Mouse (Mus musculus): Measurements from ENCODE around the gene Slc25a29. TPM values are rescaled to one million over a fixed set of nuclear protein-coding genes. Genes with fewer than 3 reads are reported as not detected.

Slc25a29 gene
- polyA plus RNA-seq, 1 experiment from 2014 or later: 11.9 TPM

- DNase-seq (ENCODE audit: low spot score): no peak
- Histone ChIP-seq H3K4me3 (ENCODE audit: low read depth, low read length) (no peak overlapping the region), H3K9me3 (replicated peaks; ENCODE audit: control insufficient read depth, low read length) (no peaks in the 10 kb centered on the region), H3K27ac (replicated peaks; ENCODE audit: low read depth, low read length) (no peak overlapping the region), H3K27me3 (ENCODE audit: control insufficient read depth, insufficient read depth, low read length) (no peaks in the 10 kb centered on the region), H3K4me2 (ENCODE audit: low read depth, low read length) (no peak overlapping the region), H3K4me1 (ENCODE audit: control insufficient read depth, insufficient read depth, low read length) (no peaks in the 10 kb centered on the region), H3K9ac (replicated peaks; ENCODE audit: low read length) (no peak overlapping the region), H3K36me3 (replicated peaks; ENCODE audit: control insufficient read depth, insufficient read depth, low read depth, low read length) (no peaks in the 10 kb centered on the region)
- WGBS: 96% methylated on average over 7 of the region's 7 CpGs
- ATAC-seq (replicated peaks; ENCODE audit: insufficient number of reproducible peaks, low FRiP score, low TSS enrichment, low read depth): no peak
Observed at GRCm38 (mm10) chr12:108810309-108810708, 25.4 kb downstream of the Slc25a29 start.

GRCm38 (mm10) chr12:108809771-108810170 lies 25.9 kb downstream of the Slc25a29 start:
- no peaks in the 10 kb centered on the region for H3K4me1 ChIP-seq (ENCODE audit: control insufficient read depth, insufficient read depth, low read length)
- H3K27ac ChIP-seq (replicated peaks; ENCODE audit: low read depth, low read length): no peak overlapping the region
- ATAC-seq (replicated peaks; ENCODE audit: insufficient number of reproducible peaks, low FRiP score, low TSS enrichment, low read depth) (no peak), DNase-seq (ENCODE audit: low spot score) (no peak)
- no peak overlapping the region for H3K9ac ChIP-seq (replicated peaks; ENCODE audit: low read length)
- no peaks in the 10 kb centered on the region for H3K36me3 ChIP-seq (replicated peaks; ENCODE audit: control insufficient read depth, insufficient read depth, low read depth, low read length)
- no peaks in the 10 kb centered on the region for H3K9me3 ChIP-seq (replicated peaks; ENCODE audit: control insufficient read depth, low read length)
- H3K4me3 ChIP-seq (ENCODE audit: low read depth, low read length): no peak overlapping the region
- WGBS: 81% methylated on average over 1 of the region's 1 CpGs
- no peaks in the 10 kb centered on the region for H3K27me3 ChIP-seq (ENCODE audit: control insufficient read depth, insufficient read depth, low read length)
- H3K4me2 ChIP-seq (ENCODE audit: low read depth, low read length): no peak overlapping the region

GRCm38 (mm10) chr12:108808465-108808864 lies 27.2 kb downstream of the Slc25a29 start:
- Histone ChIP-seq H3K4me2 (ENCODE audit: low read depth, low read length) (no peak overlapping the region), H3K4me3 (ENCODE audit: low read depth, low read length) (no peak overlapping the region), H3K4me1 (ENCODE audit: control insufficient read depth, insufficient read depth, low read length) (no peaks in the 10 kb centered on the region), H3K27me3 (ENCODE audit: control insufficient read depth, insufficient read depth, low read length) (no peaks in the 10 kb centered on the region), H3K36me3 (replicated peaks; ENCODE audit: control insufficient read depth, insufficient read depth, low read depth, low read length) (no peaks in the 10 kb centered on the region), H3K27ac (replicated peaks; ENCODE audit: low read depth, low read length) (no peak overlapping the region), H3K9me3 (replicated peaks; ENCODE audit: control insufficient read depth, low read length) (no peaks in the 10 kb centered on the region), H3K9ac (replicated peaks; ENCODE audit: low read length) (no peak overlapping the region)
- 94% methylated on average over 2 of the region's 2 CpGs for WGBS
- ATAC-seq (replicated peaks; ENCODE audit: insufficient number of reproducible peaks, low FRiP score, low TSS enrichment, low read depth) (no peak), DNase-seq (ENCODE audit: low spot score) (no peak)

- H3K27ac ChIP-seq (replicated peaks; ENCODE audit: low read depth, low read length): no peak overlapping the region
- H3K4me2 ChIP-seq (ENCODE audit: low read depth, low read length): no peak overlapping the region
- H3K9ac ChIP-seq (replicated peaks; ENCODE audit: low read length): no peak overlapping the region
- no peaks in the 10 kb centered on the region for H3K9me3 ChIP-seq (replicated peaks; ENCODE audit: control insufficient read depth, low read length)
- WGBS: 94% methylated on average over 2 of the region's 2 CpGs
- no peaks in the 10 kb centered on the region for H3K4me1 ChIP-seq (ENCODE audit: control insufficient read depth, insufficient read depth, low read length)
- DNase-seq (ENCODE audit: low spot score) (no peak), ATAC-seq (replicated peaks; ENCODE audit: insufficient number of reproducible peaks, low FRiP score, low TSS enrichment, low read depth) (no peak)
- H3K27me3 ChIP-seq (ENCODE audit: control insufficient read depth, insufficient read depth, low read length): no peaks in the 10 kb centered on the region
- no peaks in the 10 kb centered on the region for H3K36me3 ChIP-seq (replicated peaks; ENCODE audit: control insufficient read depth, insufficient read depth, low read depth, low read length)
- no peak overlapping the region for H3K4me3 ChIP-seq (ENCODE audit: low read depth, low read length)
Observed at GRCm38 (mm10) chr12:108804388-108804787, 31.3 kb downstream of the Slc25a29 start.

- no peak overlapping the region for H3K4me3 ChIP-seq (ENCODE audit: low read depth, low read length)
- ATAC-seq (replicated peaks; ENCODE audit: insufficient number of reproducible peaks, low FRiP score, low TSS enrichment, low read depth): no peak
- 72% methylated on average over 2 of the region's 2 CpGs for WGBS
Observed at GRCm38 (mm10) chr12:108801613-108802012, 34.1 kb downstream of the Slc25a29 start.

GRCm38 (mm10) chr12:108794979-108795537 lies 40.6 kb downstream of the Slc25a29 start:
- Histone ChIP-seq H3K27me3 (ENCODE audit: control insufficient read depth, insufficient read depth, low read length) (no peaks in the 10 kb centered on the region), H3K4me2 (ENCODE audit: low read depth, low read length) (peak overlapping the region; percentile 60), H3K4me3 (ENCODE audit: low read depth, low read length) (peak overlapping the region; percentile 99), H3K27ac (replicated peaks; ENCODE audit: low read depth, low read length) (no peak overlapping the region), H3K4me1 (ENCODE audit: control insufficient read depth, insufficient read depth, low read length) (peaks cover 5% of the 10 kb centered on the region; the same call in 1 of the 2 replicates), H3K36me3 (replicated peaks; ENCODE audit: control insufficient read depth, insufficient read depth, low read depth, low read length) (no peaks in the 10 kb centered on the region), H3K9ac (replicated peaks; ENCODE audit: low read length) (peak overlapping the region; percentile 91), H3K9me3 (replicated peaks; ENCODE audit: control insufficient read depth, low read length) (no peaks in the 10 kb centered on the region)
- DNase-seq (ENCODE audit: low spot score) (peak; percentile 10), ATAC-seq (replicated peaks; ENCODE audit: insufficient number of reproducible peaks, low FRiP score, low TSS enrichment, low read depth) (no peak)
- WGBS: 23% methylated on average over 9 of the region's 9 CpGs

More at GRCm38 (mm10) chr12:108801613-108802012, 34.1 kb downstream of the Slc25a29 start:
- Histone ChIP-seq H3K4me1 (ENCODE audit: control insufficient read depth, insufficient read depth, low read length) (no peaks in the 10 kb centered on the region), H3K4me2 (ENCODE audit: low read depth, low read length) (no peak overlapping the region), H3K9ac (replicated peaks; ENCODE audit: low read length) (no peak overlapping the region), H3K27ac (replicated peaks; ENCODE audit: low read depth, low read length) (no peak overlapping the region), H3K9me3 (replicated peaks; ENCODE audit: control insufficient read depth, low read length) (no peaks in the 10 kb centered on the region), H3K36me3 (replicated peaks; ENCODE audit: control insufficient read depth, insufficient read depth, low read depth, low read length) (no peaks in the 10 kb centered on the region), H3K27me3 (ENCODE audit: control insufficient read depth, insufficient read depth, low read length) (no peaks in the 10 kb centered on the region)
- DNase-seq (ENCODE audit: low spot score): no peak

GRCm38 (mm10) chr12:108794078-108794711 lies 41.5 kb downstream of the Slc25a29 start:
- Histone ChIP-seq H3K4me1 (ENCODE audit: control insufficient read depth, insufficient read depth, low read length) (peaks cover 5% of the 10 kb centered on the region; the same call in 1 of the 2 replicates), H3K9ac (replicated peaks; ENCODE audit: low read length) (peak overlapping the region; percentile 91), H3K4me3 (ENCODE audit: low read depth, low read length) (peak overlapping the region; percentile 99), H3K4me2 (ENCODE audit: low read depth, low read length) (peak overlapping the region; percentile 60), H3K36me3 (replicated peaks; ENCODE audit: control insufficient read depth, insufficient read depth, low read depth, low read length) (no peaks in the 10 kb centered on the region), H3K9me3 (replicated peaks; ENCODE audit: control insufficient read depth, low read length) (no peaks in the 10 kb centered on the region), H3K27ac (replicated peaks; ENCODE audit: low read depth, low read length) (peak overlapping the region; percentile 99), H3K27me3 (ENCODE audit: control insufficient read depth, insufficient read depth, low read length) (no peaks in the 10 kb centered on the region)
- peak; percentile 90 for DNase-seq (ENCODE audit: low spot score)
- WGBS: under 1% methylated on average over 65 of the region's 94 CpGs
- peak; percentile 63 for ATAC-seq (replicated peaks; ENCODE audit: insufficient number of reproducible peaks, low FRiP score, low TSS enrichment, low read depth)

GRCm38 (mm10) chr12:108793453-108793941 lies 42.2 kb downstream of the Slc25a29 start:
- peak overlapping the region; percentile 99 for H3K27ac ChIP-seq (replicated peaks; ENCODE audit: low read depth, low read length)
- WGBS: 1% methylated on average over 42 of the region's 71 CpGs
- ATAC-seq (replicated peaks; ENCODE audit: insufficient number of reproducible peaks, low FRiP score, low TSS enrichment, low read depth) (no peak), DNase-seq (ENCODE audit: low spot score) (no peak)
- peak overlapping the region; percentile 91 for H3K9ac ChIP-seq (replicated peaks; ENCODE audit: low read length)
- no peaks in the 10 kb centered on the region for H3K9me3 ChIP-seq (replicated peaks; ENCODE audit: control insufficient read depth, low read length)
- H3K27me3 ChIP-seq (ENCODE audit: control insufficient read depth, insufficient read depth, low read length): no peaks in the 10 kb centered on the region
- no peaks in the 10 kb centered on the region for H3K36me3 ChIP-seq (replicated peaks; ENCODE audit: control insufficient read depth, insufficient read depth, low read depth, low read length)
- H3K4me1 ChIP-seq (ENCODE audit: control insufficient read depth, insufficient read depth, low read length): peaks cover 5% of the 10 kb centered on the region; the same call in 1 of the 2 replicates
- H3K4me2 ChIP-seq (ENCODE audit: low read depth, low read length): peak overlapping the region; percentile 36
- peak overlapping the region; percentile 99 for H3K4me3 ChIP-seq (ENCODE audit: low read depth, low read length)

Data from embryonic facial prominence, embryonic 11.5 days (tissue).